Mouse (Mus musculus) megakaryocyte, embryonic 14.5 days (primary cell): ENCODE data around the gene Greb1. TPM values are rescaled to one million over a fixed set of nuclear protein-coding genes. Genes with fewer than 3 reads are reported as not detected.
A peak's percentile ranks its signal among the peaks of the same experiment; 100 is the strongest.

Source experiments
- H3K27me3 ChIP-seq: replicated peaks from 2 replicates; pipeline ENCODE3; 2012; ENCODE audit warnings: inconsistent platforms
- H3K36me3 ChIP-seq: replicated peaks from 2 replicates; pipeline ENCODE3; 2012; ENCODE audit warnings: low read length, inconsistent platforms, mixed read lengths
- H3K4me1 ChIP-seq: 2 replicates; pipeline ENCODE4 v1.6.1; 2012; ENCODE audit warnings: inconsistent platforms
- H3K4me3 ChIP-seq: replicated peaks from 2 replicates; pipeline ENCODE3; 2012; ENCODE audit warnings: moderate library complexity, mild to moderate bottlenecking, inconsistent platforms
- H3K9me3 ChIP-seq: 2 replicates; pipeline ENCODE4 v1.6.1; 2012; ENCODE audit warnings: inconsistent platforms
- FLI1 ChIP-seq: IDR thresholded peaks from 2 replicates; pipeline ENCODE4 v1.6.1; 2012; ENCODE audit warnings: low read length, inconsistent platforms, mixed read lengths
- GATA1 ChIP-seq: IDR thresholded peaks from 3 replicates; pipeline ENCODE4 v1.6.1; 2012; ENCODE audit warnings: mixed read lengths, low read length, inconsistent platforms, borderline replicate concordance
- polyA plus RNA-seq: library from polyadenylated mRNA; stranded (reverse); fragments of >175 nt; gene quantifications from 2 replicates; pipeline ENCODE4 v1.2.3, GENCODE M21; 2012; ENCODE audit warnings: low replicate concordance; ENCODE audit not compliant: insufficient read depth

Gene Greb1
- polyA plus RNA-seq, 1 experiment: 0.02 TPM

GRCm38 (mm10) chr12:16808045-16808444 lies 7.4 kb upstream of the Greb1 start:
- Histone ChIP-seq H3K36me3 (peaks cover 3% of the 10 kb centered on the region), H3K4me3 (no peak overlapping the region), H3K9me3 (no peaks in the 10 kb centered on the region), H3K4me1 (peaks cover 26% of the 10 kb centered on the region), H3K27me3 (peaks cover 32% of the 10 kb centered on the region)
- TF ChIP-seq FLI1 (no peak), GATA1 (no peak)

GRCm38 (mm10) chr12:16805511-16805910 lies 4.8 kb upstream of the Greb1 start:
- H3K9me3 ChIP-seq: no peaks in the 10 kb centered on the region
- no peaks in the 10 kb centered on the region for H3K36me3 ChIP-seq
- H3K4me1 ChIP-seq: peaks cover 16% of the 10 kb centered on the region
- no peak overlapping the region for H3K4me3 ChIP-seq
- TF ChIP-seq FLI1 (no peak), GATA1 (no peak)
- H3K27me3 ChIP-seq: peaks cover 49% of the 10 kb centered on the region

- TF ChIP-seq GATA1: no peak
- TF ChIP-seq FLI1: no peak
- Histone ChIP-seq H3K4me3 (no peak overlapping the region), H3K9me3 (no peaks in the 10 kb centered on the region), H3K36me3 (no peaks in the 10 kb centered on the region), H3K4me1 (peaks cover 19% of the 10 kb centered on the region), H3K27me3 (peaks cover 60% of the 10 kb centered on the region)
These were observed 3.3 kb upstream of the Greb1 start for GRCm38 (mm10) chr12:16803956-16804430.

GRCm38 (mm10) chr12:16803237-16803955 lies 2.7 kb upstream of the Greb1 start:
- Histone ChIP-seq H3K27me3 (peaks cover 64% of the 10 kb centered on the region), H3K9me3 (no peaks in the 10 kb centered on the region), H3K4me3 (no peak overlapping the region), H3K4me1 (peaks cover 19% of the 10 kb centered on the region), H3K36me3 (no peaks in the 10 kb centered on the region)
- no peak for TF ChIP-seq FLI1
- TF ChIP-seq GATA1: no peak

- H3K4me3 ChIP-seq: peak overlapping the region; percentile 18
- no peaks in the 10 kb centered on the region for H3K36me3 ChIP-seq
- H3K9me3 ChIP-seq: no peaks in the 10 kb centered on the region
- no peak for TF ChIP-seq GATA1
- TF ChIP-seq FLI1: no peak
- H3K27me3 ChIP-seq: peaks cover 63% of the 10 kb centered on the region
- peaks cover 16% of the 10 kb centered on the region for H3K4me1 ChIP-seq
These were observed 251 bp upstream of the Greb1 start for GRCm38 (mm10) chr12:16800959-16801315.

- Histone ChIP-seq H3K27me3 (peaks cover 70% of the 10 kb centered on the region), H3K9me3 (no peaks in the 10 kb centered on the region), H3K36me3 (no peaks in the 10 kb centered on the region), H3K4me3 (no peak overlapping the region), H3K4me1 (peaks cover 16% of the 10 kb centered on the region)
- no peak for TF ChIP-seq GATA1
- no peak for TF ChIP-seq FLI1
These were observed 793 bp downstream of the Greb1 start for GRCm38 (mm10) chr12:16799928-16800258.

DNA sequence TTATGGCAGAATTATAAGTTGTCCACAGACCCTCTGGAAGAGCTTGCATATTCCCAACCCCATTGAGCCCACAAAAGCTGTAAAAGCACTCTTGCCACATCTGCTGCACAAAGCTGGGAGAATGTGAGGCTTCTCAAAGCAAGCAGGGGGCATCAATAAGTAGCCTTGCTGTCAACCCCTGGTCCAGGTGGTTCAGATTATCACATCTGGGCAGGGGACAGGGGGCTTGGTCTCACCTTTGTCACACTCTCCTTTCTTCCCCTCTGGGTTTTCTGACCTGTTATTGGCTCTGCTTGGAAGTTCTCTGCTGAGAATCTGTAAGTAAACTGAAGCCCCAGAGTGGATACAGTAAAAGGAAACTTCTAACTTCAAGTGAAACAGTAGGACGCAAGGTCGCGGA lies 1.8 kb downstream of the Greb1 start:
- H3K4me1 ChIP-seq: peaks cover 16% of the 10 kb centered on the region
- H3K4me3 ChIP-seq: no peak overlapping the region
- H3K9me3 ChIP-seq: no peaks in the 10 kb centered on the region
- TF ChIP-seq GATA1 (no peak), FLI1 (no peak)
- H3K36me3 ChIP-seq: no peaks in the 10 kb centered on the region
- peaks cover 63% of the 10 kb centered on the region for H3K27me3 ChIP-seq

DNA sequence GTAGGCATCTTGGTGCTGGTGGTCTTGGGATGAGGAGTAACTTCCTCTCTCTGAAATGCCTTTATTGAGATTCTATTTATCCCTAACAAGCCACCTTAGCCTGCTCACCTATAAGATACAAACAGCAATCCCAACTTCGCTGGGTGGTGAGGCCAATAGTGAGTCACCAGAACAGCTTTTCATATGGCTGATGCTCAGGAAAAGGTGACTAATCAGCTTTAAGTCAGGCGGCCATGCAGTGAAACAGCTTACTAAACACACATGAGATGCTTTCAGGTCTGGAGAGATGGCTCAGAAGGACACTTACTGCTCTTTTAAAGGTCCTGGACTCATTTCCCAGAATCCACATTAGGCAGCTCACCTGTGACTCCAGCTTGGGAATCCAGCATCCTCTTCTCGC lies 4.9 kb downstream of the Greb1 start:
- peaks cover 7% of the 10 kb centered on the region for H3K4me1 ChIP-seq
- 0 out of 2 replicates have a peak, but pooled peaks cover 2% of the 10 kb centered on the region for H3K9me3 ChIP-seq
- no peaks in the 10 kb centered on the region for H3K36me3 ChIP-seq
- H3K4me3 ChIP-seq: no peak overlapping the region
- H3K27me3 ChIP-seq: peaks cover 51% of the 10 kb centered on the region
- TF ChIP-seq GATA1 (no peak), FLI1 (no peak)

GRCm38 (mm10) chr12:16793371-16793770 lies 7.3 kb downstream of the Greb1 start:
- TF ChIP-seq GATA1 (no peak), FLI1 (no peak)

GRCm38 (mm10) chr12:16790456-16790855 lies 10.2 kb downstream of the Greb1 start:
- H3K36me3 ChIP-seq: no peaks in the 10 kb centered on the region
- peak overlapping the region; percentile 23 for H3K4me3 ChIP-seq
- H3K27me3 ChIP-seq: peaks cover 23% of the 10 kb centered on the region
- no peak for TF ChIP-seq GATA1
- no peak for TF ChIP-seq FLI1
- H3K4me1 ChIP-seq: 0 out of 2 replicates have a peak, but pooled peaks cover 3% of the 10 kb centered on the region
- 0 out of 2 replicates have a peak, but pooled peaks cover 2% of the 10 kb centered on the region for H3K9me3 ChIP-seq

More at GRCm38 (mm10) chr12:16793371-16793770, 7.3 kb downstream of the Greb1 start:
- H3K36me3 ChIP-seq: no peaks in the 10 kb centered on the region
- 0 out of 2 replicates have a peak, but pooled peaks cover 2% of the 10 kb centered on the region for H3K9me3 ChIP-seq
- H3K4me3 ChIP-seq: no peak overlapping the region
- H3K27me3 ChIP-seq: peaks cover 33% of the 10 kb centered on the region
- H3K4me1 ChIP-seq: 0 out of 2 replicates have a peak, but pooled peaks cover 3% of the 10 kb centered on the region

- Histone ChIP-seq H3K36me3 (no peaks in the 10 kb centered on the region), H3K4me1 (0 out of 2 replicates have a peak, but pooled peaks cover 3% of the 10 kb centered on the region)
These were observed 10.9 kb downstream of the Greb1 start for GRCm38 (mm10) chr12:16789756-16790155.

More at GRCm38 (mm10) chr12:16789756-16790155, 10.9 kb downstream of the Greb1 start:
- TF ChIP-seq FLI1: no peak
- no peak for TF ChIP-seq GATA1
- no peak overlapping the region for H3K4me3 ChIP-seq
- peaks cover 20% of the 10 kb centered on the region for H3K27me3 ChIP-seq
- H3K9me3 ChIP-seq: 0 out of 2 replicates have a peak, but pooled peaks cover 2% of the 10 kb centered on the region
